Mouse (Mus musculus) activated CD4-positive, CD25-positive, alpha-beta regulatory T cell, adult 4 months (primary cell): ENCODE measurements around the gene Aes. TPM values are rescaled to one million over a fixed set of nuclear protein-coding genes. Genes with fewer than 3 reads are reported as not detected.

Experiments
- ATAC-seq: one replicate; pipeline ENCODE4 v1.8.0; 2017
- polyA plus RNA-seq, 2 experiments: library from polyadenylated mRNA; unstranded; fragments of 100-300 nt; shearing (Covaris generic); gene quantifications; one replicate each; pipeline ENCODE4 v1.2.1; 2017

Gene Aes
- polyA plus RNA-seq, 2 experiments from 2014 or later = 120 to 125 TPM

GRCm38 (mm10) chr10:81569507-81570237 is 10.4 kb downstream of the Aes start:
- ATAC-seq = no peak

GRCm38 (mm10) chr10:81570238-81570800 is 11.0 kb downstream of the Aes start:
- ATAC-seq = no peak

DNA sequence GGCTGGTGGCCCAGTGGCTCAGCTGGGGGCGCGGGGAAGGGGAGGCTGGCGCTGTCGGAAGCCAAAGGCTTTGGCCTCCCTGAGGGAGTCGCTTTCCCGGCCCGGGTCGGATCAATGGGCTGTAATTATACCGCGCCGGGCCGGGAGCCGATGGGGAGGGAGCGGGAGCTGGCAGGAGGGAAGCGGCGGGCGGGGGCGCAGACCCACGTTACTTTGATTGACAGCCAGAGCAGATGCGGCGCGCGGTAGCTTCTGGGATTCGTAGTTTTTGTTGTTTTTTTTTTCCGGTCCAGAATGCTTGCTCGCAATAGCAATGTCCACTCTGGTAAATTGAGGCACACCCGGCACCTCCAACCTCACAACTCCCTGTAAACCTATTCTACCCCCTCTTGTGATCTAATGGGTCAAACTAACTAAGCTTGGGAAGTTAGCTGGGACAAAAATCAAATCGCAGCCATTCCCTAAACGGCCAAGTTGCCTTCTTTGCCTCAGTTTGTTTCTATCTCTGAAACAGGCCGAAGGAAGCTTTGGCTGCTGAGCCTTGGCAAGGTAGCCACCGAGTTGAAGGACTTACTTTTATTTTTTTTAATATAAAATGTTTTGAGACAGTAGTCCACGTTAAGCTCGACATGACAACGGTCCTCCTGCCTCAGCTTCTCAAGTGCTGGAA is 11.7 kb downstream of the Aes start:
- peak; percentile 54 for ATAC-seq

DNA sequence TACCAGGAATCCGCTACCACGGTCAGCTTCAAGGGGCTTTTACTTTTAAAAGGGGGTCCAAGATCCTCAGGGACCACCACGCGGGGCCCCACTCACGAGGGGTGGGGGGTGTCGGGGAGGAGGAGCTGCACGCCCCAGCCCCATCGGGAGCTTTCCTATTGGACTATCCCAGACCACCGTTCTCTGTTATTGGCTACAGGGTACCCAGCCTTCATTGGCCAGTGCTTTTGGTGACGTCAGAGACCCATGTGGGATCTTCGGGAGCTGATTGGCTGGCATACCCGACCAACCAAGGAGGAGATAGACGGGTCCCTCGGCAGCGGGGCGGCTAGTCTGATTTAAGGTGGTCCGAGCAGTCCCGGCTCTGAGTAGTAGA is 12.2 kb downstream of the Aes start:
- peak; percentile 82 for ATAC-seq

DNA sequence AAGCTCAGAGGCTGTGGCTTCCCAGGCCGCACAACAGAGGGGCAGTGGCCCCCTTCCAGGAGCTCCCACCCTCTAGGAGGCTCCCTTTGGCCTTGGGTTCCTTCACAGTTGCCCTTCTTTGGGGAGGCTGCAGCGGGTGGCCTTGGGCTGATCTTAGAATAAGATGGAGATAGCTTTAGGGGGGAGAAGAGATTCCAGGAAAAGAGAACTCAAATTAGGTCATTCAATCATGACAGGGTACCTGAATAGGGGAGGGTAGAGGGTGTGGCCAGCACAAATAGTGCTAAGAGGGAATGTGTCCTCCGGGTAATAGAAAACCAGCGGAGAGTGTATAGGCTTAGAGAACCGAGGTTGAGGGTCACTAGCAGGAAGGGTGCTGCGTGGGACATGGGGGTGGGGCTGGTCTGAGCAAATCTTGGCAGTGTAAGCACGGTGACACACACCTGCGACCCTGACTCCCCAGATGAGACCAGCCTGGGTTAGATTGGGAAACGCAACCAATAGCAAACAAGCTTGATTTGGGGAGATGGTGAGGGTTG is 12.9 kb downstream of the Aes start:
- no peak for ATAC-seq

GRCm38 (mm10) chr10:81572975-81573374 is 13.7 kb downstream of the Aes start:
- no peak for ATAC-seq

GRCm38 (mm10) chr10:81574081-81575056 is 15.1 kb downstream of the Aes start, which contains the start of gene Tle2:
TSS of gene Tle2 (plus strand) at chr10:81574561.
- ATAC-seq = no peak

DNA sequence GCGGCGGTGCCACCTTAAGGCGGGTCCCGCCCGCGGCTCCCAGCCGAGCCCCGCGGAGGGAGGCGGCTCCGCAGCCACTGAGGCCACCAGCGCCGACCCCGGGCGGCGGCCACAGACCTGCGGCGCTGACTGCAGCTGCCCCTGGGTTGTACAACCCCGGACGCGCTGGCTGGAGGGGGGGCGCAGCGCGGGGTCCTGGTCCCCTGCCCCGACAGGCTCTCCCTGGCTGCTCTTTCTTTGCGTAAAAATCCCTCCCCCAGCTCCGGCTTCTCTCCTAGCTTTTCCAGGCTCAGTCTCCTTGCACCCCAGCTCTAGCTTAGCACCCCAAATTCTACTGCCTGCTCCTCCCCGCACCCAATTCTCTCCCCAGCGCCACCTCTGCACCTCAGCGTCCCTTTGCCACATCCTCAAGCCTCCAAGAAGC is 15.9 kb downstream of the Aes start:
- ATAC-seq = no peak

- ATAC-seq = no peak
Measured at GRCm38 (mm10) chr10:81575695-81576094, 16.4 kb downstream of the Aes start.

- ATAC-seq = no peak
Measured at GRCm38 (mm10) chr10:81579967-81580366, 20.7 kb downstream of the Aes start.

DNA sequence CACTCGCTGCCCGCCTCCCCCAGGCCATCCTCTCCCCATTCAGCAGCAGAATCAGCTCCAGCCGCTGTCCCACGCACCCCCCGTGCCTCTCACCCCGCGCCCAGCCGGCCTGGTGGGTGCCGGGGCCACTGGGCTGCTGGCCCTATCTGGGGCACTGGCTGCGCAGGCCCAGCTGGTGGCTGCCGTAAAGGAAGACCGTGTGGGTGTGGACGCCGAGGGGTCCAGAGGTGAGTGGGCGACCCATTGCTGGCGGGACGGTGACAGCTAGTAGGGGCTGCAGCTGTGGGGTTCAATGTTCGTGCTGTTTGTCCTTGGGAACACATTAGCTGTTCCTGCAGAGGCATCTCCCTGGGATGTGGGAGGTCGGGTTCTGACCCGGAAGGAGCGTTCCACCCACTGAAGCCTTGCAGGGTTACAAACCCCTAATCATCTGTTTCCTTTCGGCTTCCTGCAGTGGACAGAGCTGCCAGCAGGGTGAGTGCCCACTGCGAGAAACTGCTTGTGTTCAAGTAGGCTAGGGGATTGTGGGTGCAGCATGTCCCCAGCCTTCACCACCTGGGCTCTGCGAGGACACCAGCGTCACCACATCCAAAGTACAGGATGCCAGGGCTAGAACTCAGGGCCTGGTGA is 21.3 kb downstream of the Aes start:
- peak; percentile 54 for ATAC-seq

DNA sequence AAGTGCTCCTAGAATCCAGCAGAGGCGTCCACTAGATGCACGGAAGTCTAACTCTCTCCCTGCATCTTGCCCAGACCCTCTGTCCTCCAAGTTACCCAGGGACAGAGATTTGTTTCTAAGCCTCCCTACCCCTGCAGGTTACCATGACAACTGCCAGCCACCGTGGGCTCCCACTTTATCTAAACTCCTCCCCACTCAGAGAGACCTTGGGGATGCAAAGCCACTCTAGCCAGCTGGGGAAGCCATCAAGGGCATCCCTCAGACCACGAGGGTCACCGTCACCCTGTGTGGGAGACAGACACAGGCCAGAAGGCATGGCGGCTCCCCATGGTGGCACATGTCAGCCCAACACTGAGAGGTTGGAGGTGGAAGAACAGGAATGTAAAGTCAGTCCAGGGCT is 24.1 kb downstream of the Aes start:
- ATAC-seq = no peak

GRCm38 (mm10) chr10:81588739-81589138 is 29.5 kb downstream of the Aes start:
- ATAC-seq = no peak

DNA sequence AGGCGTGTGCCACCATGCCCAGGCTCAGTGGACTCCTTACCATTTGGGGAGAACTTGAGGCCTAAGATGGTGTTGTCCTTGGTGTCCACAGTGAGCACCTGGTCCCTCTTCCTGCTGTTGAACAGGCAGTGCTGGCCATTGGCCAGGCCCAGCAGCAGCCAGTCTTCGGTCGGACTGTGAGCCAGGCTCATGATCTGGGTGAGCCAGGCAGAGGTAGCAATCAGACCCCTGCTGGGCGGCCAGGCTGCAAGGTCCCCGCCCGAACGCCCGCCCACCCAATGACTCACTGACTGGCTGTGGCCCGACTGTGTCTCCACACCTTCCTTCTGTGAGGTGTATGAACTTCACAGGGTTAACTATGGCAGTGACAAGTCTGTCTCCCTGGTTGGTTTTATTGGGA is 32.6 kb downstream of the Aes start:
- ATAC-seq = no peak

DNA sequence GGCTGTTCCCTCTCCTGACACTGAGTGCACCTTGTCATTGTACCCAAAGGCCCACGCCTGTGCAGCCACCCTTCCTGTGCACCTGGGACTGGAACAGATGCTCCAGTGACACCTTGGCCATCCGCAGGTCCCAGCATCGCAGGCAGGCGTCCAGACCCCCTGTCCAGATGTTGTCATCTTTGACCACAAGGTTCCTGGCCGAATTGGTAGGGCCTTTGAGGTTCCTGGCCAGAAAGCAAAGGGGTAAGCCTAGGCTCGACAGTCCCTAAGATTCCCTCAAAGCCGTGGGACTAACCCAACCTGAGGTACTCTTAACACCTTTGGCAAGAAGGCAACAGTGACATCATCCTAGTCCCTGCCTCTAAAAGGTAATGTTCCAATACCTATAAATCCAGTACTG is 33.3 kb downstream of the Aes start:
- ATAC-seq = no peak

DNA sequence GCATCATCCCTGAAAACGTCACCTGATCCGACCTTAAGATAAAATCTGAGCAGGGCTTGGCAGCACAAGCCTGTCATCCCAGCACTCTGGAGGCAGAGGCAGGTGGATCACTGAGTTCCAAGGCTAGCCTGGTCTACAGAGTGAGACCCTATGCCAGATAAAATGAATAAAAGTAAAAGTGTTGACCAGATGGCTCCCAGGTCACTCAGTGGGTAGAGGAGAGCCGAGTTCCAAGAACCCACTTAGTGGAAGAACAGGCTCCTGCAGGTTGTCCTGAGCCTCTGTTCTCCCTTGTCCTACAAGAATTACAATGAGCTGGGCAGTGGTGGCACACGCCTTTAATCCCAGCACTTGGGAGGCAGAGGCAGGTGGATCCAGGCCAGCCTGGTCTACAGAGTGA is 33.9 kb downstream of the Aes start:
- ATAC-seq = no peak

- no peak for ATAC-seq
Measured at GRCm38 (mm10) chr10:81593935-81594334, 34.6 kb downstream of the Aes start.

GRCm38 (mm10) chr10:81595599-81595998 is 36.3 kb downstream of the Aes start:
- ATAC-seq = no peak

DNA sequence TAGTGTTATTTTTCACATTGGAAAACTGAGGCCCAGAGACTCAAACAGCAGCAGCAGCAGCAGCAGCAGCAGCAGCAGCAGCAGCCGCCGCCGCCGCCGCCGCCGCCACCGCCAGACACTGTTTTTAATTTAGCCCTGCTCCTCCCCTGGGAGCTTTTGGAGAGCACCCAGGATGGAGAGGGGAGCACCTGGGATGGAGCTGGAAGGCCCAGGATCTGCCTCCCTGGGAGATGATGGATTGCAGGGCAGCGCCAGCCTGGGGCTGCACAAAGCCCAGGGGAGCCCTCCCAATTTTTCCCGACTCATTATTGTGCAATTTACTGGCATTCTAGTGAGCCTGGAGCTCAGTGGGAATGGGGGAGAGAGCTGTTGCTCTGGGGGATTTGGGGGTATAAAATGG is 37.3 kb downstream of the Aes start:
- ATAC-seq = no peak

- ATAC-seq = no peak
Measured at GRCm38 (mm10) chr10:81597137-81597950, 38.1 kb downstream of the Aes start.

DNA sequence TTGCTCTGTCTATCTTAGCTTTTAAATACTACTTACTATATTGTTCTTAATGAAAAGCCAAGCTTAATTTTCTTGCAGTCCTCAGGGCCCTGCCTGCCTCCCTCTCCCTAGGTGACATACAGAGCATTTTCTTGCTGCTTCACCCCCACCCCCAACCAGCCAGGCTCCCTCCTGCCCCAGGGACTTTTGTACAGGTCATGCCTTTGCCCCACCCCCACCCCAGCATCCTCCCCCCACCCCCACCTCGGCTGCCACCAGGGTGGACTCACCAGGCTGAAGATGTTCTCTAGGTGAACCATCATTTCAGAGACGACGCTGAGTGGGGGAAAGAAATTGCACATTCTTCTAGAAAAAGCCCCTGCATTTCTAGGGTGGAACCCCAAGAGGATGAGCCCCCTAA is 39.1 kb downstream of the Aes start:
- no peak for ATAC-seq
